Comparison of ENCODE assay signal across 8 mouse cellular contexts in genomic region chr1:21008891-21009290, GRCm38 (mm10). TPM values are rescaled to one million over a fixed set of nuclear protein-coding genes. Genes with fewer than 3 reads are reported as not detected.
DNase-seq lines count a peak whose midpoint lies in the region; ATAC-seq lines count a peak whose summit lies in the region.

No protein-coding gene starts in this region.

- 73% methylated on average over 4 of the region's 4 CpGs for WGBS in embryonic facial prominence, embryonic 14.5 days
- WGBS in embryonic facial prominence, embryonic 10.5 days, result 78% methylated on average over 4 of the region's 4 CpGs
- WGBS in heart, embryonic 13.5 days, result 57% methylated on average over 4 of the region's 4 CpGs

- H3K9me3 ChIP-seq in embryonic facial prominence, embryonic 14.5 days (ENCODE audit: control insufficient read depth, low read length), result no peaks in the 10 kb centered on the region
- no peaks in the 10 kb centered on the region for H3K9me3 ChIP-seq in embryonic facial prominence, embryonic 10.5 days
- H3K9me3 ChIP-seq in heart, embryonic 13.5 days, result no peaks in the 10 kb centered on the region

- H3K4me2 ChIP-seq in embryonic facial prominence, embryonic 14.5 days (ENCODE audit: low read depth, low read length), result no peak overlapping the region
- H3K4me2 ChIP-seq in heart, embryonic 13.5 days, result no peak overlapping the region

- peaks cover 58% of the 10 kb centered on the region for H3K36me3 ChIP-seq in embryonic facial prominence, embryonic 14.5 days (ENCODE audit: control insufficient read depth, insufficient read depth, low read length)
- peaks cover 80% of the 10 kb centered on the region for H3K36me3 ChIP-seq in embryonic facial prominence, embryonic 10.5 days (replicated peaks)
- H3K36me3 ChIP-seq in heart, embryonic 13.5 days, result peaks cover 73% of the 10 kb centered on the region

- H3K9ac ChIP-seq in embryonic facial prominence, embryonic 14.5 days (ENCODE audit: low read depth, low read length), result no peak overlapping the region
- 0 out of 2 replicates have a peak overlapping the region, but pooled peaks have one; percentile 14 for H3K9ac ChIP-seq in heart, embryonic 13.5 days

- no peak overlapping the region for H3K27ac ChIP-seq in embryonic facial prominence, embryonic 14.5 days (replicated peaks; ENCODE audit: low read depth, low read length)
- H3K27ac ChIP-seq in embryonic facial prominence, embryonic 10.5 days (replicated peaks), result no peak overlapping the region
- H3K27ac ChIP-seq in heart, embryonic 13.5 days (replicated peaks), result peak overlapping the region; percentile 48

- 0 out of 2 replicates have a peak, but pooled peaks have one; percentile 53 for ATAC-seq in embryonic facial prominence, embryonic 14.5 days (ENCODE audit: low read depth)
- no peak for ATAC-seq in heart, embryonic 13.5 days (ENCODE audit: extremely low read depth, insufficient number of reproducible peaks, low FRiP score, low TSS enrichment)

- no peak overlapping the region for H3K4me3 ChIP-seq in embryonic facial prominence, embryonic 14.5 days (ENCODE audit: low read depth, low read length)
- no peak overlapping the region for H3K4me3 ChIP-seq in embryonic facial prominence, embryonic 10.5 days
- no peak overlapping the region for H3K4me3 ChIP-seq in heart, embryonic 13.5 days

- H3K27me3 ChIP-seq in embryonic facial prominence, embryonic 14.5 days (replicated peaks; ENCODE audit: control insufficient read depth, insufficient read depth, low read length), result no peaks in the 10 kb centered on the region
- no peaks in the 10 kb centered on the region for H3K27me3 ChIP-seq in embryonic facial prominence, embryonic 10.5 days (replicated peaks; ENCODE audit: low read depth, poor library complexity, severe bottlenecking)
- H3K27me3 ChIP-seq in heart, embryonic 13.5 days (replicated peaks), result no peaks in the 10 kb centered on the region

- no peak for DNase-seq in embryonic facial prominence, embryonic 14.5 days (ENCODE audit: low spot score)
- DNase-seq in embryonic facial prominence, embryonic 10.5 days (ENCODE audit: low spot score), result no peak
- peak; percentile 26 for DNase-seq in thymus, postnatal 0 days (ENCODE audit: low spot score)
- no peak for DNase-seq in thymus, postnatal 25 days
- DNase-seq in skeletal muscle tissue, adult 2 months (ENCODE audit: low read depth, low spot score), result peak; percentile 66
- DNase-seq in layer of hippocampus, adult 9-11 months, result no peak
- DNase-seq in layer of hippocampus, adult 9-10 months (ENCODE audit: low spot score), result no peak

- no peaks in the 10 kb centered on the region; the same call in 1 of the 2 replicates for H3K4me1 ChIP-seq in embryonic facial prominence, embryonic 14.5 days (ENCODE audit: control insufficient read depth, insufficient read depth, low read length)
- peaks cover 6% of the 10 kb centered on the region; the same call in 1 of the 2 replicates for H3K4me1 ChIP-seq in embryonic facial prominence, embryonic 10.5 days
- peaks cover 24% of the 10 kb centered on the region for H3K4me1 ChIP-seq in heart, embryonic 13.5 days

RNA-seq across cellular contexts. Expression of gene Efhc1, which starts 57.5 kb away (rescaled TPM):
- polyA plus RNA-seq in embryonic facial prominence, embryonic 14.5 days (2014; fragmentation: Nextera tagmentation; extraction: Ambion mirVana), result 5.7 and 10.6 TPM in 2 replicates
- polyA plus RNA-seq in embryonic facial prominence, embryonic 10.5 days (2016; fragmentation: Nextera tagmentation; extraction: Ambion mirVana), result 2.2 and 2.5 TPM in 2 replicates
- polyA plus RNA-seq in thymus, postnatal 0 days (2015; fragmentation: Nextera tagmentation; extraction: Ambion mirVana), result 0.88 and 1.3 TPM in 2 replicates
- polyA plus RNA-seq in heart, embryonic 13.5 days (2015; fragmentation: Nextera tagmentation; extraction: Ambion mirVana), result 1.6 and 1.7 TPM in 2 replicates

Comparison
In these comparisons a context has a peak if more than half of its experiments do, and no peak if none do; other contexts are left out.
1. DNase-seq: peak in thymus, postnatal 0 days (single experiment) and skeletal muscle tissue, adult 2 months (single experiment); none in embryonic facial prominence, embryonic 14.5 days (single experiment), embryonic facial prominence, embryonic 10.5 days (single experiment), thymus, postnatal 25 days (single experiment), layer of hippocampus, adult 9-11 months (single experiment) and layer of hippocampus, adult 9-10 months (single experiment).